Mouse (Mus musculus) fat pad, adult 2 months (tissue): ENCODE measurements around the gene Zbtb25.

Experiments used
- DNase-seq: peaks from one replicate; pipeline ENCODE4 v3.0.0-alpha.2; 2011; ENCODE audit warnings: low read depth, low spot score; ENCODE audit errors: extremely low read depth

Gene Zbtb25

GRCm38 (mm10) chr12:76369206-76369977 lies at the start of gene Zbtb25:
Gene Zbtb25, minus strand, starts transcription at chr12:76369602.
- DNase-seq = no peak

- no peak for DNase-seq
Observed at GRCm38 (mm10) chr12:76418346-76418745, 48.9 kb upstream of the Zbtb25 start.

GRCm38 (mm10) chr12:76417433-76417854 lies 48.0 kb upstream of the Zbtb25 start, which contains the start of gene Ppp1r36:
Gene Ppp1r36, plus strand, starts transcription at chr12:76417538.
- no peak for DNase-seq

- no peak for DNase-seq
Observed at GRCm38 (mm10) chr12:76415383-76416010, 46.1 kb upstream of the Zbtb25 start.

- DNase-seq = no peak
Observed at GRCm38 (mm10) chr12:76409166-76409565, 39.8 kb upstream of the Zbtb25 start.

GRCm38 (mm10) chr12:76407184-76407583 lies 37.8 kb upstream of the Zbtb25 start:
- no peak for DNase-seq

- DNase-seq = no peak
Observed at GRCm38 (mm10) chr12:76405971-76406370, 36.6 kb upstream of the Zbtb25 start.

GRCm38 (mm10) chr12:76405183-76405970 lies 36.0 kb upstream of the Zbtb25 start:
- DNase-seq = no peak

- DNase-seq = no peak
Observed at GRCm38 (mm10) chr12:76404836-76405182, 35.4 kb upstream of the Zbtb25 start.

GRCm38 (mm10) chr12:76403886-76404537 lies 34.6 kb upstream of the Zbtb25 start, which contains the start of gene Hspa2:
Gene Hspa2, plus strand, starts transcription at chr12:76404176.
- peak; percentile 50 for DNase-seq

GRCm38 (mm10) chr12:76402991-76403885 lies 33.8 kb upstream of the Zbtb25 start:
- no peak for DNase-seq

GRCm38 (mm10) chr12:76401674-76402073 lies 32.3 kb upstream of the Zbtb25 start:
- DNase-seq = no peak

- no peak for DNase-seq
Observed at GRCm38 (mm10) chr12:76397281-76397680, 27.9 kb upstream of the Zbtb25 start.

GRCm38 (mm10) chr12:76392979-76393378 lies 23.6 kb upstream of the Zbtb25 start:
- peak; percentile 45 for DNase-seq

GRCm38 (mm10) chr12:76391595-76392271 lies 22.3 kb upstream of the Zbtb25 start:
- DNase-seq = no peak

GRCm38 (mm10) chr12:76388794-76389193 lies 19.4 kb upstream of the Zbtb25 start:
- no peak for DNase-seq

- no peak for DNase-seq
Observed at GRCm38 (mm10) chr12:76385342-76385741, 15.9 kb upstream of the Zbtb25 start.

- no peak for DNase-seq
Observed at GRCm38 (mm10) chr12:76380151-76380550, 10.7 kb upstream of the Zbtb25 start.

GRCm38 (mm10) chr12:76378556-76378955 lies 9.2 kb upstream of the Zbtb25 start:
- DNase-seq = no peak
